Mouse (Mus musculus): Measurements from ENCODE around the gene Lrp2. TPM values are rescaled to one million over a fixed set of nuclear protein-coding genes. Genes with fewer than 3 reads are reported as not detected.

Lrp2 gene
- polyA plus RNA-seq, 1 experiment: 0.50 TPM

DNA sequence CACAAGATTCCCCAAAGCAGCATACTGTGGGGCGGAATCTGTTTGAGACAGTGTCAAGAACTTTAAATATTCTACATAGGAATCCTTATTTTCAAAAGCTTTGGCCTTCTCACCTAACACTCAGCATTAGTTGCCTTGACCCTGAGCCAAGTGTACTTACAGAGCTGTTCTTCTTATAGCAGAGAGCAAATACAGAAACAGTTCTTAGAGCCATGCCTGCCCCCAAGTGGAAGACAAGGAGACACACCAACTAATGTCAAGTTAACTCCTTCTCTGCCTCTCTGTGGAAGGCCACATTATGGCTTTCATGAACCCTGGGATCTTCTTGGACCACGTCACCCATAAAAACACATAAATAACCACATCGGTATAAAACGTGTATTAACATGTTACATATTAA is 114.0 kb downstream of the Lrp2 start:
- no peaks in the 10 kb centered on the region for H3K36me3 ChIP-seq (ENCODE audit: control insufficient read depth, insufficient read depth, low read length)
- WGBS: 87% methylated on average over 4 of the region's 4 CpGs
- TF ChIP-seq CTCF (IDR thresholded peaks at IDR 0.05; ENCODE audit: borderline replicate concordance, control insufficient read depth, extremely low read depth, insufficient read depth, low read length, poor library complexity) (no peak), POLR2A (IDR thresholded peaks at IDR 0.05; ENCODE audit: control insufficient read depth, extremely low read depth, insufficient read depth, low read length, poor library complexity) (no peak)
- H3K27me3 ChIP-seq (ENCODE audit: control insufficient read depth, insufficient read depth, low read length): no peaks in the 10 kb centered on the region
- DNase-seq: no peak
- H3K4me3 ChIP-seq (ENCODE audit: control insufficient read depth, insufficient read depth, low read length): no peak overlapping the region
- no peaks in the 10 kb centered on the region for H3K4me1 ChIP-seq (replicated peaks; ENCODE audit: control insufficient read depth, insufficient read depth, low read length)
- no peak overlapping the region for H3K27ac ChIP-seq (ENCODE audit: control insufficient read depth, insufficient read depth, low read length)

DNA sequence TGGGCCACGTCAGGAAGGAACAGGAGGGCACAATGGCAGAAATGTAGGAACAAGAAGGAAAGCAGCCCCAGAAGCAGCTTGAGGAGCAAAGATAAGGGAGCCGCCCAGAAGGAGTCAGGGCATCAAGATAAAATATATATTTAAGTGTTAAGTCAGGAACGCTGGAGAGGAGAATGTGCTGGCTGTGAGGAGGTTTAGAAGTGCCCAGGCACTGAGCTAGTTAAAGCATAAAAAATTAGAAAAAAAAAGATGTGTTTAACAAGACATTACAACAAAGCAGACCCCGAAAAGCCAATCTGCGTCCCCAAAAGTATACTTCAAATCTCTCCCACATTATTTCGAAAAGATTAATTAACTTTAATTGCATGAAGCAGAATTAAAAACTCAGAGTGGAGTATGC is 122.3 kb downstream of the Lrp2 start:
- no peak for TF ChIP-seq POLR2A (IDR thresholded peaks at IDR 0.05; ENCODE audit: control insufficient read depth, extremely low read depth, insufficient read depth, low read length, poor library complexity)
- no peak for TF ChIP-seq CTCF (IDR thresholded peaks at IDR 0.05; ENCODE audit: borderline replicate concordance, control insufficient read depth, extremely low read depth, insufficient read depth, low read length, poor library complexity)
- no peak overlapping the region for H3K4me3 ChIP-seq (ENCODE audit: control insufficient read depth, insufficient read depth, low read length)

DNA sequence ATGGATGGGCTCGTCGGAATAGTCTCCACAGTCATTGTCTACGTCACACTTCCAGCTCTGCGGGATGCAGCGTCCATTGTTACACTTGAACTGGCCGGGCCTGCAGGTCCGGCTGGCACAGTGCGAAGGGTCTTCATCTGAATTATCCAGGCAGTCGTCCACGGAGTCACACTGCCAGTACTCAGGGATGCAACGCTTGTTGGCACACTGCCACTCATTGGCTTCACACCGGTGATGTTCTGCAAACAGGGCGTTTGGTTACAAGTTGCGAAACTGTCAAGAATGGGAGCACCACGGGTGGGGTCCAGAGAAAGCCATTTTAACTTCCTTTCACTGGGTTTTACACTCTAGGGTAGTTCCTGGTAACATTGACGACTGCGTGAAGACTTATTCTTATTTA is 126.4 kb downstream of the Lrp2 start:
- WGBS: 93% methylated on average over 17 of the region's 17 CpGs
- no peak for TF ChIP-seq POLR2A (IDR thresholded peaks at IDR 0.05; ENCODE audit: control insufficient read depth, extremely low read depth, insufficient read depth, low read length, poor library complexity)
- no peak for TF ChIP-seq CTCF (IDR thresholded peaks at IDR 0.05; ENCODE audit: borderline replicate concordance, control insufficient read depth, extremely low read depth, insufficient read depth, low read length, poor library complexity)
- Histone ChIP-seq H3K36me3 (ENCODE audit: control insufficient read depth, insufficient read depth, low read length) (no peaks in the 10 kb centered on the region), H3K27ac (ENCODE audit: control insufficient read depth, insufficient read depth, low read length) (no peak overlapping the region), H3K4me3 (ENCODE audit: control insufficient read depth, insufficient read depth, low read length) (no peak overlapping the region), H3K4me1 (replicated peaks; ENCODE audit: control insufficient read depth, insufficient read depth, low read length) (no peaks in the 10 kb centered on the region), H3K27me3 (ENCODE audit: control insufficient read depth, insufficient read depth, low read length) (no peaks in the 10 kb centered on the region)
- no peak for DNase-seq

More for the DNA sequence above, 122.3 kb downstream of the Lrp2 start:
- no peaks in the 10 kb centered on the region for H3K36me3 ChIP-seq (ENCODE audit: control insufficient read depth, insufficient read depth, low read length)
- DNase-seq: no peak
- 91% methylated on average over 6 of the region's 6 CpGs for WGBS
- no peak overlapping the region for H3K27ac ChIP-seq (ENCODE audit: control insufficient read depth, insufficient read depth, low read length)
- no peaks in the 10 kb centered on the region for H3K27me3 ChIP-seq (ENCODE audit: control insufficient read depth, insufficient read depth, low read length)
- H3K4me1 ChIP-seq (replicated peaks; ENCODE audit: control insufficient read depth, insufficient read depth, low read length): no peaks in the 10 kb centered on the region

GRCm38 (mm10) chr2:69451128-69451527 is 134.7 kb downstream of the Lrp2 start:
- no peaks in the 10 kb centered on the region for H3K36me3 ChIP-seq (ENCODE audit: control insufficient read depth, insufficient read depth, low read length)
- H3K4me1 ChIP-seq (replicated peaks; ENCODE audit: control insufficient read depth, insufficient read depth, low read length): no peaks in the 10 kb centered on the region
- TF ChIP-seq POLR2A (IDR thresholded peaks at IDR 0.05; ENCODE audit: control insufficient read depth, extremely low read depth, insufficient read depth, low read length, poor library complexity): no peak
- no peak for TF ChIP-seq CTCF (IDR thresholded peaks at IDR 0.05; ENCODE audit: borderline replicate concordance, control insufficient read depth, extremely low read depth, insufficient read depth, low read length, poor library complexity)
- H3K27me3 ChIP-seq (ENCODE audit: control insufficient read depth, insufficient read depth, low read length): no peaks in the 10 kb centered on the region
- DNase-seq: no peak
- 84% methylated on average over 5 of the region's 5 CpGs for WGBS
- H3K4me3 ChIP-seq (ENCODE audit: control insufficient read depth, insufficient read depth, low read length): no peak overlapping the region
- no peak overlapping the region for H3K27ac ChIP-seq (ENCODE audit: control insufficient read depth, insufficient read depth, low read length)

GRCm38 (mm10) chr2:69448581-69448980 is 137.3 kb downstream of the Lrp2 start:
- no peak overlapping the region for H3K27ac ChIP-seq (ENCODE audit: control insufficient read depth, insufficient read depth, low read length)
- no peak overlapping the region for H3K4me3 ChIP-seq (ENCODE audit: control insufficient read depth, insufficient read depth, low read length)
- H3K4me1 ChIP-seq (replicated peaks; ENCODE audit: control insufficient read depth, insufficient read depth, low read length): no peaks in the 10 kb centered on the region
- no peak for DNase-seq
- no peak for TF ChIP-seq POLR2A (IDR thresholded peaks at IDR 0.05; ENCODE audit: control insufficient read depth, extremely low read depth, insufficient read depth, low read length, poor library complexity)
- no peaks in the 10 kb centered on the region for H3K36me3 ChIP-seq (ENCODE audit: control insufficient read depth, insufficient read depth, low read length)
- H3K27me3 ChIP-seq (ENCODE audit: control insufficient read depth, insufficient read depth, low read length): no peaks in the 10 kb centered on the region
- 89% methylated on average over 4 of the region's 4 CpGs for WGBS

GRCm38 (mm10) chr2:69445896-69446472 is 139.9 kb downstream of the Lrp2 start:
- Histone ChIP-seq H3K4me1 (replicated peaks; ENCODE audit: control insufficient read depth, insufficient read depth, low read length) (no peaks in the 10 kb centered on the region), H3K4me3 (ENCODE audit: control insufficient read depth, insufficient read depth, low read length) (no peak overlapping the region), H3K36me3 (ENCODE audit: control insufficient read depth, insufficient read depth, low read length) (no peaks in the 10 kb centered on the region), H3K27ac (ENCODE audit: control insufficient read depth, insufficient read depth, low read length) (no peak overlapping the region), H3K27me3 (ENCODE audit: control insufficient read depth, insufficient read depth, low read length) (no peaks in the 10 kb centered on the region)
- DNase-seq: no peak
- 88% methylated on average over 4 of the region's 4 CpGs for WGBS
- no peak for TF ChIP-seq POLR2A (IDR thresholded peaks at IDR 0.05; ENCODE audit: control insufficient read depth, extremely low read depth, insufficient read depth, low read length, poor library complexity)
- TF ChIP-seq CTCF (IDR thresholded peaks at IDR 0.05; ENCODE audit: borderline replicate concordance, control insufficient read depth, extremely low read depth, insufficient read depth, low read length, poor library complexity): no peak

GRCm38 (mm10) chr2:69441656-69442055 is 144.2 kb downstream of the Lrp2 start:
- 49% methylated on average over 3 of the region's 3 CpGs for WGBS
- no peaks in the 10 kb centered on the region for H3K27me3 ChIP-seq (ENCODE audit: control insufficient read depth, insufficient read depth, low read length)
- no peak overlapping the region for H3K4me3 ChIP-seq (ENCODE audit: control insufficient read depth, insufficient read depth, low read length)
- TF ChIP-seq POLR2A (IDR thresholded peaks at IDR 0.05; ENCODE audit: control insufficient read depth, extremely low read depth, insufficient read depth, low read length, poor library complexity) (no peak), CTCF (IDR thresholded peaks at IDR 0.05; ENCODE audit: borderline replicate concordance, control insufficient read depth, extremely low read depth, insufficient read depth, low read length, poor library complexity) (no peak)
- H3K27ac ChIP-seq (ENCODE audit: control insufficient read depth, insufficient read depth, low read length): no peak overlapping the region
- no peaks in the 10 kb centered on the region for H3K36me3 ChIP-seq (ENCODE audit: control insufficient read depth, insufficient read depth, low read length)
- no peaks in the 10 kb centered on the region for H3K4me1 ChIP-seq (replicated peaks; ENCODE audit: control insufficient read depth, insufficient read depth, low read length)
- DNase-seq: no peak
